Mouse (Mus musculus): ENCODE results near the gene Plekhf1. TPM values are rescaled to one million over a fixed set of nuclear protein-coding genes. Genes with fewer than 3 reads are reported as not detected.

Plekhf1 gene
- polyA plus RNA-seq (2012; rRNA removed) = 3.4 and 3.8 TPM in 2 replicates
- polyA plus RNA-seq (2014; fragmentation: Nextera tagmentation; extraction: Ambion mirVana) = 3.8 and 4.2 TPM in 2 replicates

- no peaks in the 10 kb centered on the region for H3K36me3 ChIP-seq (ENCODE audit: control insufficient read depth, insufficient read depth, low read length)
- peak within 1 kb of the TSS; percentile 75 for H3K27ac ChIP-seq (replicated peaks; ENCODE audit: low read depth, low read length)
- ATAC-seq (ENCODE audit: low FRiP score, low read depth) (peak; percentile 97), DNase-seq (ENCODE audit: low spot score) (peak; percentile 94)
- 0 out of 2 replicates have a peak, but pooled peaks have one; percentile 52 for TF ChIP-seq POLR2A (IDR thresholded peaks at IDR 0.05; ENCODE audit: borderline replicate concordance, extremely low read depth, insufficient read depth, insufficient read length)
- H3K4me1 ChIP-seq (ENCODE audit: control insufficient read depth, insufficient read depth, low read length) = peaks cover 14% of the 10 kb centered on the region; the same call in 1 of the 2 replicates
- H3K4me3 ChIP-seq (replicated peaks; ENCODE audit: low read length) = peak within 1 kb of the TSS; percentile 61
- peak within 1 kb of the TSS; percentile 66 for H3K9ac ChIP-seq (ENCODE audit: low read depth, low read length, severe bottlenecking)
- no peaks in the 10 kb centered on the region for H3K9me3 ChIP-seq (ENCODE audit: control insufficient read depth, low read length)
- H3K27me3 ChIP-seq (ENCODE audit: control insufficient read depth, insufficient read depth, low read length) = no peaks in the 10 kb centered on the region
- H3K4me2 ChIP-seq (replicated peaks; ENCODE audit: low read depth, low read length, severe bottlenecking) = peak within 1 kb of the TSS; percentile 82
- 1% methylated on average over 31 of the region's 36 CpGs for WGBS
These were observed at the start of gene Plekhf1 for GRCm38 (mm10) chr7:38227900-38228298. Gene Plekhf1 (minus strand): TSS chr7:38228016.

GRCm38 (mm10) chr7:38272551-38272950 lies 44.7 kb upstream of the Plekhf1 start:
- no peak overlapping the region for H3K9ac ChIP-seq (ENCODE audit: low read depth, low read length, severe bottlenecking)
- H3K27me3 ChIP-seq (ENCODE audit: control insufficient read depth, insufficient read depth, low read length) = no peaks in the 10 kb centered on the region
- DNase-seq (ENCODE audit: low spot score) (no peak), ATAC-seq (ENCODE audit: low FRiP score, low read depth) (no peak)
- H3K4me3 ChIP-seq (replicated peaks; ENCODE audit: low read length) = no peak overlapping the region
- no peaks in the 10 kb centered on the region for H3K9me3 ChIP-seq (ENCODE audit: control insufficient read depth, low read length)
- peaks cover 10% of the 10 kb centered on the region for H3K36me3 ChIP-seq (ENCODE audit: control insufficient read depth, insufficient read depth, low read length)
- H3K4me1 ChIP-seq (ENCODE audit: control insufficient read depth, insufficient read depth, low read length) = peaks cover 8% of the 10 kb centered on the region
- no peak for TF ChIP-seq POLR2A (IDR thresholded peaks at IDR 0.05; ENCODE audit: borderline replicate concordance, extremely low read depth, insufficient read depth, insufficient read length)
- H3K4me2 ChIP-seq (replicated peaks; ENCODE audit: low read depth, low read length, severe bottlenecking) = no peak overlapping the region
- no peak overlapping the region for H3K27ac ChIP-seq (replicated peaks; ENCODE audit: low read depth, low read length)

DNA sequence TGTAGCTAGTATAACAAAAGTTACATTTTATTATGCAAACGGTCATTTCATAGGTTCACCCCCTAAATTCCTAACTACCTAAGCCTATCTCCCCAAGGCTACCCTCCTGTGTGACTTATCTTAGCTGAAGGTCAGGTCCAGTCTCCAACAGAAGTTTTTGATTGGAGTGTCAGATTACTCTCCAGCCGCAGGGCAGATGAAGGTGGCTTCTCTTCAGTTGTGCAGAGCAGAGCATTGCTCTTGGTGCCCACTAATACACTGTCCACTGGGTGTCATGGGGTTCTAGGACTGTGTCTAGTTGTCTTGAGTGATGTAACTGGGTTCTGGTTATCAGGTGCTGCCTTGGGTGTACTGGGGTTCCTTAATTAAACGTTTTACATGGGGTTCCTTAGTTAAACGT lies 44.0 kb upstream of the Plekhf1 start:
- peaks cover 8% of the 10 kb centered on the region for H3K4me1 ChIP-seq (ENCODE audit: control insufficient read depth, insufficient read depth, low read length)
- peak overlapping the region; percentile 55 for H3K4me2 ChIP-seq (replicated peaks; ENCODE audit: low read depth, low read length, severe bottlenecking)
- peaks cover 15% of the 10 kb centered on the region for H3K36me3 ChIP-seq (ENCODE audit: control insufficient read depth, insufficient read depth, low read length)
- DNase-seq (ENCODE audit: low spot score) = no peak
- H3K9ac ChIP-seq (ENCODE audit: low read depth, low read length, severe bottlenecking) = peak overlapping the region; percentile 83
- peak overlapping the region; percentile 58 for H3K4me3 ChIP-seq (replicated peaks; ENCODE audit: low read length)
- H3K27me3 ChIP-seq (ENCODE audit: control insufficient read depth, insufficient read depth, low read length) = no peaks in the 10 kb centered on the region
- H3K27ac ChIP-seq (replicated peaks; ENCODE audit: low read depth, low read length) = no peak overlapping the region
- WGBS = 9% methylated on average over 4 of the region's 4 CpGs
- no peaks in the 10 kb centered on the region for H3K9me3 ChIP-seq (ENCODE audit: control insufficient read depth, low read length)
- no peak for ATAC-seq (ENCODE audit: low FRiP score, low read depth)
- TF ChIP-seq POLR2A (IDR thresholded peaks at IDR 0.05; ENCODE audit: borderline replicate concordance, extremely low read depth, insufficient read depth, insufficient read length) = no peak

DNA sequence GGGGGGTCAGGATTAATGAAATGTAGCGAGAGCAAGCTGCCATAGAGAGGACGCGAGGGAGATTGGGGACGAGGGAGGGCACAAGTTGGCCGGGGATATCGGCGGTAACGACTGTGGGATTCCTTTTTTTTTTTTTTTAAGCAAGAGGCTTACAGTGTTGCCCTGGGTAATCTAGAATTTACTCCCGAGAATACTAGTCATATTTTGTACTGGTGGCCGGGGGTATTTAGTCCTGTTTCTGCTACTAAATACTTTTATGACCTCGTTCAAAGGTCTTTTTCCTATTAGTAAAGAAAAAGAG lies 43.6 kb upstream of the Plekhf1 start:
- H3K36me3 ChIP-seq (ENCODE audit: control insufficient read depth, insufficient read depth, low read length) = peaks cover 19% of the 10 kb centered on the region
- ATAC-seq (ENCODE audit: low FRiP score, low read depth) (no peak; the same call in 1 of the 2 replicates), DNase-seq (ENCODE audit: low spot score) (no peak)
- H3K4me2 ChIP-seq (replicated peaks; ENCODE audit: low read depth, low read length, severe bottlenecking) = peak overlapping the region; percentile 55
- under 1% methylated on average over 11 of the region's 11 CpGs for WGBS
- peak overlapping the region; percentile 58 for H3K4me3 ChIP-seq (replicated peaks; ENCODE audit: low read length)
- peaks cover 8% of the 10 kb centered on the region for H3K4me1 ChIP-seq (ENCODE audit: control insufficient read depth, insufficient read depth, low read length)
- H3K9me3 ChIP-seq (ENCODE audit: control insufficient read depth, low read length) = no peaks in the 10 kb centered on the region
- no peaks in the 10 kb centered on the region for H3K27me3 ChIP-seq (ENCODE audit: control insufficient read depth, insufficient read depth, low read length)
- no peak for TF ChIP-seq POLR2A (IDR thresholded peaks at IDR 0.05; ENCODE audit: borderline replicate concordance, extremely low read depth, insufficient read depth, insufficient read length)
- peak overlapping the region; percentile 83 for H3K9ac ChIP-seq (ENCODE audit: low read depth, low read length, severe bottlenecking)
- peak overlapping the region; percentile 59 for H3K27ac ChIP-seq (replicated peaks; ENCODE audit: low read depth, low read length)

DNA sequence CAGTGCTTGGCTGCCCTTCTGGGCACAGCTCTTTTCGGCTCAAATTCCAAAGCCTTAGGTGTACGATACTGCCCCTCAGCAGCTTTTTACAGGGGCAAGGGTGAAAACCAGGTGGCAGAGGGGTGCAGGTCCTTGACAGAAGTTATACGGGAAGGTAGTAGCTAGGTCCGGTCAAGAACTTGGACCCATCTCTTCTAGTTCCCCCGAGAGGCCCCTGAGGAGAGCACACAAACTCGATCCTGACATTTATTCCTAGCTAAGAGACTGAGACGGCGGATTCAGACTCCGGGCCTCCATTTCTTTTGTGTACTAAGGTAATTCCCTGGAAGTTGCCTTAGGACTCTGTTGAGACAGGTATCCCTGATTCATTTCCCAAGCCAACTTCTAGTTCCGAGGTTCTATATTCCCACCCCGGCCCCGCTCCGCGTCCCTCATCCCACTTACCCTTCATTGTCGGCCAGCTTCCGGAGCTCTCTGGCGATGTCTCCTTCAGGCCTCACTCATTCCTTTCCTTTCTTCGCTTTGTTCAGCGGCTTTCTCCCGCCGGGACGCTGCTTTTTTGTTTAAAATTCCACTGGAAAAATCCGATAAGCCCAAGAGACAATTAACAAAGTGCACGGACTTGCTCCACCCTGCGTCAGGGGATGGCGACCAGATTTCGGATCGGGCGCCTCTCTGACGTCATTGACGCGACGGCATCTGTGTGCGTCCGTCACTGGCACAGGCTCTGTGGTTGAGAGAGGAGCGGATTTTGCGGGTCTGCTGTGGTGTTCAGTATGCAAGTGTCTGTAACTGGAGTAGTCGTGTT lies 43.1 kb upstream of the Plekhf1 start, which contains the start of gene Pop4:
Gene Pop4, minus strand, starts transcription at position 721 of the 808 bp plus-strand sequence.
- Histone ChIP-seq H3K27me3 (ENCODE audit: control insufficient read depth, insufficient read depth, low read length) (no peaks in the 10 kb centered on the region), H3K4me1 (ENCODE audit: control insufficient read depth, insufficient read depth, low read length) (peaks cover 8% of the 10 kb centered on the region), H3K9ac (ENCODE audit: low read depth, low read length, severe bottlenecking) (peak within 1 kb of the TSS; percentile 83), H3K4me3 (replicated peaks; ENCODE audit: low read length) (peak within 1 kb of the TSS; percentile 58), H3K4me2 (replicated peaks; ENCODE audit: low read depth, low read length, severe bottlenecking) (peak within 1 kb of the TSS; percentile 55), H3K9me3 (ENCODE audit: control insufficient read depth, low read length) (no peaks in the 10 kb centered on the region), H3K36me3 (ENCODE audit: control insufficient read depth, insufficient read depth, low read length) (peaks cover 25% of the 10 kb centered on the region), H3K27ac (replicated peaks; ENCODE audit: low read depth, low read length) (peak within 1 kb of the TSS; percentile 59)
- WGBS = 1% methylated on average over 38 of the region's 38 CpGs
- ATAC-seq (ENCODE audit: low FRiP score, low read depth) (peak; percentile 93), DNase-seq (ENCODE audit: low spot score) (peak; percentile 90)
- peak; percentile 88; the same call in 1 of the 2 replicates for TF ChIP-seq POLR2A (IDR thresholded peaks at IDR 0.05; ENCODE audit: borderline replicate concordance, extremely low read depth, insufficient read depth, insufficient read length)

Measured in limb, embryonic 14.5 days (tissue).